8 mouse cellular contexts compared by ENCODE assay signal in genomic region chr15:89498049-89498960, GRCm38 (mm10). TPM values are rescaled to one million over a fixed set of nuclear protein-coding genes. Genes with fewer than 3 reads are reported as not detected.
DNase-seq lines count a peak whose midpoint lies in the region; ATAC-seq and TF ChIP-seq lines count a peak whose summit lies in the region.

No protein-coding gene starts in this region.

- no peak for TF ChIP-seq CTCF in spleen, adult 2 months (IDR thresholded peaks at IDR 0.05; ENCODE audit: extremely low read depth, insufficient read depth, insufficient read length, insufficient replicate concordance)
- no peak for TF ChIP-seq CTCF in lung, embryonic 14.5 days (IDR thresholded peaks at IDR 0.05; ENCODE audit: low read depth)
- no peak for TF ChIP-seq CTCF in olfactory bulb, adult 2 months (IDR thresholded peaks at IDR 0.05; ENCODE audit: insufficient read depth, low read depth, low read length)

- no peak for ATAC-seq in embryonic facial prominence, embryonic 12.5 days (ENCODE audit: insufficient number of reproducible peaks, insufficient read depth, low FRiP score, low TSS enrichment)
- no peak for ATAC-seq in lung, embryonic 14.5 days (ENCODE audit: insufficient read depth)

- peak overlapping the region; percentile 41; the same call in 1 of the 2 replicates for H3K4me3 ChIP-seq in spleen, adult 2 months (ENCODE audit: extremely low read depth, insufficient read depth, insufficient read length)
- peak overlapping the region; percentile 79 for H3K4me3 ChIP-seq in embryonic facial prominence, embryonic 12.5 days
- H3K4me3 ChIP-seq in lung, embryonic 14.5 days (ENCODE audit: low read depth, low read length), result peak overlapping the region; percentile 74
- peak overlapping the region; percentile 92 for H3K4me3 ChIP-seq in olfactory bulb, adult 2 months (ENCODE audit: insufficient read depth, low read depth, low read length)

- H3K27ac ChIP-seq in spleen, adult 2 months (ENCODE audit: insufficient read depth, low read length), result peak overlapping the region; percentile 43
- H3K27ac ChIP-seq in embryonic facial prominence, embryonic 12.5 days, result no peak overlapping the region
- H3K27ac ChIP-seq in lung, embryonic 14.5 days (ENCODE audit: low read depth), result peak overlapping the region; percentile 69
- H3K27ac ChIP-seq in olfactory bulb, adult 2 months (ENCODE audit: insufficient read depth, low read depth, low read length), result 0 out of 2 replicates have a peak overlapping the region, but pooled peaks have one; percentile 55

- 4% methylated on average over 41 of the region's 41 CpGs for WGBS in spleen, adult 2 months
- 3% methylated on average over 41 of the region's 41 CpGs for WGBS in embryonic facial prominence, embryonic 12.5 days
- 3% methylated on average over 41 of the region's 41 CpGs for WGBS in lung, embryonic 14.5 days
- 8% methylated on average over 41 of the region's 41 CpGs for WGBS in olfactory bulb, adult 2 months

- H3K4me1 ChIP-seq in spleen, adult 2 months (ENCODE audit: control insufficient read depth, insufficient read depth, insufficient read length), result peaks cover 3% of the 10 kb centered on the region; the same call in 1 of the 2 replicates
- peaks cover 9% of the 10 kb centered on the region; the same call in 1 of the 2 replicates for H3K4me1 ChIP-seq in embryonic facial prominence, embryonic 12.5 days
- 0 out of 2 replicates have a peak, but pooled peaks cover 3% of the 10 kb centered on the region for H3K4me1 ChIP-seq in lung, embryonic 14.5 days (ENCODE audit: insufficient read depth)
- H3K4me1 ChIP-seq in olfactory bulb, adult 2 months (ENCODE audit: control insufficient read depth, insufficient read depth, low read length), result peaks cover 37% of the 10 kb centered on the region

- H3K4me2 ChIP-seq in embryonic facial prominence, embryonic 12.5 days (replicated peaks), result peak overlapping the region; percentile 92
- H3K4me2 ChIP-seq in lung, embryonic 14.5 days, result peak overlapping the region; percentile 94

- H3K27me3 ChIP-seq in spleen, adult 2 months (ENCODE audit: control insufficient read depth, insufficient read depth, low read length), result peaks cover 16% of the 10 kb centered on the region
- peaks cover 34% of the 10 kb centered on the region for H3K27me3 ChIP-seq in embryonic facial prominence, embryonic 12.5 days
- H3K27me3 ChIP-seq in lung, embryonic 14.5 days (ENCODE audit: insufficient read depth, low read length), result peaks cover 22% of the 10 kb centered on the region

- TF ChIP-seq POLR2A in spleen, adult 2 months (IDR thresholded peaks at IDR 0.05; ENCODE audit: low read depth, low read length), result no peak
- no peak for TF ChIP-seq POLR2A in olfactory bulb, adult 2 months (IDR thresholded peaks at IDR 0.05; ENCODE audit: insufficient read depth, low read depth, low read length)

- H3K9me3 ChIP-seq in embryonic facial prominence, embryonic 12.5 days, result no peaks in the 10 kb centered on the region
- H3K9me3 ChIP-seq in lung, embryonic 14.5 days (ENCODE audit: low read depth, low read length), result no peaks in the 10 kb centered on the region

- H3K9ac ChIP-seq in embryonic facial prominence, embryonic 12.5 days, result peak overlapping the region; percentile 85
- H3K9ac ChIP-seq in lung, embryonic 14.5 days, result peak overlapping the region; percentile 72

- intact Hi-C loops in heart, postnatal 36 days (cut with DNase I), result loop anchor here (1.0 to 2.0 kb wide), 2 partner anchors 21 to 30 kb away; partner anchors contain the start of gene Arsa

- H3K36me3 ChIP-seq in spleen, adult 2 months (ENCODE audit: control insufficient read depth, insufficient read depth, low read length), result no peaks in the 10 kb centered on the region
- H3K36me3 ChIP-seq in embryonic facial prominence, embryonic 12.5 days, result peaks cover 4% of the 10 kb centered on the region
- peaks cover 4% of the 10 kb centered on the region; the same call in 1 of the 2 replicates for H3K36me3 ChIP-seq in lung, embryonic 14.5 days (ENCODE audit: insufficient read depth)

- no peak for DNase-seq in spleen, adult 2 months (ENCODE audit: low read depth in 1 of 2, low spot score in 2 of 2)
- no peak for DNase-seq in spleen, adult 12 weeks (ENCODE audit: low spot score)
- DNase-seq in heart, postnatal 36 days, result peak; percentile 48 to 49
- peak; percentile 80 for DNase-seq in layer of hippocampus, adult 9-11 months
- DNase-seq in lung, embryonic 14.5 days, result peak; percentile 55
- DNase-seq in urinary bladder, postnatal 25 days (ENCODE audit: low spot score), result no peak

RNA-seq across cellular contexts. Expression of gene Shank3, which starts 1.1 kb away (rescaled TPM):
- polyA plus RNA-seq in spleen, adult 2 months (2012; rRNA removed), result 24.6 and 26.2 TPM in 2 replicates
- 3.0 and 4.7 TPM in 2 replicates for polyA plus RNA-seq in embryonic facial prominence, embryonic 12.5 days (2016; fragmentation: Nextera tagmentation; extraction: Ambion mirVana)
- 10 to 100 TPM; 47.0 to 56.3 TPM for total RNA-seq in heart, postnatal 36 days (2021)
- 3.2 and 3.9 TPM in 2 replicates for polyA plus RNA-seq in lung, embryonic 14.5 days (2014; fragmentation: Nextera tagmentation; extraction: Ambion mirVana)
- not detected in 2 replicates for polyA plus RNA-seq in olfactory bulb, adult 2 months (2012; ENCODE audit: insufficient read depth, insufficient read length, low replicate concordance, missing spikeins)

RNA-seq across cellular contexts. Expression of gene Arsa, which starts 21.1 kb away (rescaled TPM):
- 31.3 and 31.5 TPM in 2 replicates for polyA plus RNA-seq in spleen, adult 2 months (2012; rRNA removed)
- polyA plus RNA-seq in embryonic facial prominence, embryonic 12.5 days (2016; fragmentation: Nextera tagmentation; extraction: Ambion mirVana), result 18.0 and 18.2 TPM in 2 replicates
- 10 to 100 TPM; 12.2 to 14.1 TPM for total RNA-seq in heart, postnatal 36 days (2021)
- 12.7 and 14.2 TPM in 2 replicates for polyA plus RNA-seq in lung, embryonic 14.5 days (2014; fragmentation: Nextera tagmentation; extraction: Ambion mirVana)
- polyA plus RNA-seq in olfactory bulb, adult 2 months (2012; ENCODE audit: insufficient read depth, insufficient read length, low replicate concordance, missing spikeins), result not detected in 2 replicates

RNA-seq across cellular contexts. Expression of gene Mapk8ip2, which starts 44.6 kb away (rescaled TPM):
- 0.02 TPM in 1 of 2 replicates, not detected in the other for polyA plus RNA-seq in spleen, adult 2 months (2012; rRNA removed)
- polyA plus RNA-seq in embryonic facial prominence, embryonic 12.5 days (2016; fragmentation: Nextera tagmentation; extraction: Ambion mirVana), result 8.2 and 10.0 TPM in 2 replicates
- total RNA-seq in heart, postnatal 36 days (2021), result under 1 TPM; 0.05 to 0.33 TPM
- 0.57 and 0.60 TPM in 2 replicates for polyA plus RNA-seq in lung, embryonic 14.5 days (2014; fragmentation: Nextera tagmentation; extraction: Ambion mirVana)
- polyA plus RNA-seq in olfactory bulb, adult 2 months (2012; ENCODE audit: insufficient read depth, insufficient read length, low replicate concordance, missing spikeins), result not detected in 2 replicates

Comparison
In these comparisons a context has a peak if more than half of its experiments do, and no peak if none do; other contexts are left out.
1. DNase-seq: peak in heart, postnatal 36 days (2 of 2), layer of hippocampus, adult 9-11 months (single experiment) and lung, embryonic 14.5 days (single experiment); none in spleen, adult 2 months (0 of 2), spleen, adult 12 weeks (single experiment) and urinary bladder, postnatal 25 days (single experiment).
2. H3K4me3 ChIP-seq: peak in every context shown above with its lines; median percentile 92 in olfactory bulb, adult 2 months; 79 in embryonic facial prominence, embryonic 12.5 days; 74 in lung, embryonic 14.5 days; 41 in spleen, adult 2 months.
3. RNA of gene Mapk8ip2, which starts 44.6 kb away (polyA plus RNA-seq): not detected in olfactory bulb, adult 2 months; 8.2 to 10.0 TPM in embryonic facial prominence, embryonic 12.5 days, 0.57 to 0.60 TPM in lung, embryonic 14.5 days and 0.02 TPM in spleen, adult 2 months; every median in the first group is over 10 times any median in the second.